Mouse (Mus musculus) spleen, postnatal 10 days (tissue): Measurements from ENCODE around the gene Lrp1.

Experiments
- DNase-seq, 2 experiments: peaks; one replicate each; pipeline ENCODE4 v3.0.0; 2021 to 2022; ENCODE audit warnings: low spot score in 2 of 2

The Lrp1 gene

GRCm38 (mm10) chr10:127652906-127653638, 32.1 kb upstream of the Lrp1 start:
- DNase-seq = no peak

DNA sequence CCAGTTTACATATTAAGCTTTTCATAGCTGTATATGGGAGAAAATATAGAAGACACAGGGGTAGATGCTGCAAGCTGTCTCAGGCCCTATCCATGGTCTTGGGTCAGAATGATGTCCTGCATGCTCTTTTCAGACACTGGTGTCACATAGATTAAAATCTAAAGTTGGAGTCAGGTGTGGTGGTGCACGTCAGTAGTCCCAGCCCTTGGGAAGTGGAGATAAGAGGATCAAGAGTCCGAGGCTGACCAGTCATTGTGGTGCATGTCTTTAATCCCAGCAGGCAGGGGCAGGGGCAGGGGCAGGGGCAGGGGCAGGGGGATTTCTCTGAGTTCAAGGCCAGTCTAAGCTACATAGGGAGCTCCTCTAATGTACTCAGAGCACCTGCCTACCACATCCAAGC, 24.8 kb upstream of the Lrp1 start:
- DNase-seq = no peak

DNA sequence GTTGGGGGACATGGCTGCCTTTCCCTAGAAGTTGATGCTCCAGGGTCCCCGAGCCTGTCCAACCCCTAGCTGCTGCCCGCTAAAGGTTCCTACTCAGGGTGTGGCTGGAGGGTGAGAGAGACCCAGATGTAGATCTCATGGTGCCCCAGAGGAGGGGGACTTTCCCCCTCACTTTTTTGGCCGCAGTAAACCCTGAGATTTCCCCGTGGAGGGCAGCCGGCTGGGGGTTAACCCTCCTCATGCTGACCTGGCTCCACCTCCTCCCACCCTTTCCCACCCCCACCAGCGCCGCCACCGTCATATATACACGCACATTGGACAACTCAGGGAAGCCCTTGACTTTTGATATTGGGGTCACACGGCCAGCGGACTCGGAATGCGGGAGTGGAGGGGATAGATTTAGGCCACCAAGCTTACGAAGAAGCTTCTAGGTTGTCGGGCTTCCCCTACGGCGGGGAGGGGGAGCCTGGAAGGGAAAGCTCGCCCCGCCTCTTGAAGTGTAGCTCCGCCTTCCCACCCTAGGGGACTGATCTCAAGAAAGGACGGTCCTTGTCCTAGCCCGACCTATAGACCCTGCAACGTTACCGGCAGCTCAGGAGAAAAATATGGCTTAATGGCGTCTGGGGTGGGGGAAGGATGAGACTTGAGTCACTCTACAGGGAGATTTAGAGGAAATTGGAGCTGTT, 22.7 kb upstream of the Lrp1 start:
- DNase-seq = peak; percentile 70 to 86

- DNase-seq = peak; percentile 70 to 86
These were observed 22.0 kb upstream of the Lrp1 start, which contains the start of gene Stat6 for GRCm38 (mm10) chr10:127642772-127643552. TSS of gene Stat6 (plus strand) at chr10:127642986.

DNA sequence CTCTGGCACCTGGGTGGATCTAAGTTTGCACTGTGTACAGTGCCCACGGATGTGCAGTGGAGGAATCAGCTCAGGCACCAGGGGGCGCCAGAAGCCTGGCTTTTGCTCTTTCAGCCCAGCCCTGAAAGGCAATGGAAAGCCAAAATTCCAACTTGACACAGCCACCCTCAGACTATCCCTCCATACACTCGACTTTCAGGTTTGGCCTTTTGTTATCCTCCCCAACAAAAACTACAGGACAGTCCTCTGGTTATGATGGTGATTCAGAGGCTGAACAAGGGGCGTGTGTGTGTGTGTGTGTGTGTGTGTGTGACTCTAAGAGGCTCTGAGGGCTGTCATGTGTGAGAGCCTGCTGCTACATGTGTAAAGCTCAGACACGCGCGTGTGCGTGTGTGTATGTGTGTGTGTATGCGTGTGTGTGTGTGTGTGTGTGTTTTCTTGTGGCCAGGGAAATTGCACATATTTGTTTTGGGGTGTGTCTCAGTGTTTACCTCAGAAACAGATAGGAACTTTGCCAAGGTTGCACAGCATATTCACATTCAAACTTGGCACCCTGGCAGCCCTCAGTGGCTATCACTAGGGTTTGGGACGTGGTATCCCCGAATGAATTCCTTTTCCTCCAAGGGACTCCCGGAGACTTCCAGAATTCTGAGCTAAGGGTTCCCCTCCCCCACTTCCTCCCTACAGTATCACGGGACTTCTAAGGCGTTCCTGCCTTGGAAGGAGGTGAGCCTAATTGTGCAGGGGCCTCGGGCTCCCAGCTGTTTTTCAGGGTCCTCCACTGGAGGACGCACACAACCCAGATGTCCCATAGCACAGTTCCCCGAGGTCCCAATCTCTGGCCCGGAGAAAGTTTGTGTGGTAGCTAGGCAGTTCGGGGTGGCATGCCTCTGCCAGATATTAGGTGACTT, 21.2 kb upstream of the Lrp1 start:
- DNase-seq = peak; percentile 88 to 95

GRCm38 (mm10) chr10:127640421-127640820, 19.5 kb upstream of the Lrp1 start:
- no peak for DNase-seq

DNA sequence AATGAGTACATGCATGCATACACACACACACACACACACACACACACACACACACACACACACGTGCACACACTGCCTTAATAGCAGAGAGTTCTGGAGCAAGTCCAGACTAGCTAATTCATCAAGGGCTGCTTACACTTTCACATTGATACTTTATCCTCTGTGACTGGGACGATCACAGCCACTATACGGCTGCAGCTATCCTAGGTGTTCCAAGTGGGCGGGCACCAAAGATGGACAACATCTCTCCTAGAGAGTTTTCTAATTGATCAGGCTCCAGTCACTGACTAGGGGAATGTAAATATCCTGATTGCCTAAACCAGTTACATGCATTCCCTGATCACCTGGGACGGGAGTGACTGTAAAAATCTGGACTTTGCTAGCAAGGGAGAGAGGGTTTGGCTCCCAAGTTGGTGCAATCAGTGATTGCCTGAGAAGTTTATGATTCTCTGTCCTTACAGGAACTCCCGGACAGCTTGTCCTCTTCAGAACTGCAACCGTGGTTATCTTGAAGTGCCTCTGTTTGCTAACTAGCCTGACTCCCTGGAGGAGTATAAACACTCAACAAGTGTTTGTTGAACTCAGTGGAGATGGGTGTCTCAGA, 11.8 kb upstream of the Lrp1 start:
- no peak for DNase-seq

DNA sequence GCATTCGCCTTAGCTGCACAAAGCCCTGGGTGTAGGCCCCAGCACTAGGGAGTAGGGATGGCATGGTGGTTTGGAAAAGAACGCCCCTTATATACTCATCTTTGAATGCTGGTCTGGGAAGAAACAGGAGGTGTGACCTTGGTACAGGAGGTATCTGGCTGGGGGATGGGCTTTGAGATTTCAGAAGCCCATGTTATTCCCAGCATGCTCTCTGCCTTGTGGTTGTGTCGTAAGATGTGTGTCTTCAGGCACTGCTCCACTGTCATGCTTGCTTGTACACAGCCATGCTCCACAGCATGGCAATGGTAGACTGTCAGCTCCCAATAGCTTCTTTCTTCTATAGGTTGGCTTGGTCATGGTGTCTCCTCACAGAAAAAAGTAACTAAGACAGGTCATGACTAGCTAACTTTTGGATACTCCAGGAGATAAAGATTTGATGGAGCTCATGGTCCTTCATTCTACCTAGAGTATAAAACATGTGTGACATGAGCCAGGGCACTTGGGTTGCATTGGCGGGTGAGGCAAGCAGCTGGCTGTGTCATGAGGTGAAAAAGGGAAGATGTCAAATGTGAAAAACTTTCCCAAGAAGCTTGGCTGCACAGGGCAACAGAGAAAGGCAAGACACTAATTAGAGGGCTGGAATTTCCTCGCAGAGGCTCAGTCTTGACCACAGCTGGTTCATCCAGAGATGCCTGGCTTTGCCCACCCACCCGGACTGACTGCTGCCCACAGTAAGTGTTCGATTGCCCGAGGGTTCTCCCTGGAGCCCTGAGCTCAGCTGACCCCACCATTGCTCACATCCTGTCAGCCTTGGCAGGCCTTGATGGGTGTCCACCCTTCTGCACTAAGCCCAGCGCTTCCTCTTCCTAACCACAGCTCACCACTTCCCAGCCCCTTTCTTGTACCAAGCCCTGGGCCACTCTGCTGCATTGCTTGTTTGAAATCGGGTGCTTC, 10.6 kb upstream of the Lrp1 start:
- DNase-seq = peak in 1 of 2 experiments; percentile 22

DNA sequence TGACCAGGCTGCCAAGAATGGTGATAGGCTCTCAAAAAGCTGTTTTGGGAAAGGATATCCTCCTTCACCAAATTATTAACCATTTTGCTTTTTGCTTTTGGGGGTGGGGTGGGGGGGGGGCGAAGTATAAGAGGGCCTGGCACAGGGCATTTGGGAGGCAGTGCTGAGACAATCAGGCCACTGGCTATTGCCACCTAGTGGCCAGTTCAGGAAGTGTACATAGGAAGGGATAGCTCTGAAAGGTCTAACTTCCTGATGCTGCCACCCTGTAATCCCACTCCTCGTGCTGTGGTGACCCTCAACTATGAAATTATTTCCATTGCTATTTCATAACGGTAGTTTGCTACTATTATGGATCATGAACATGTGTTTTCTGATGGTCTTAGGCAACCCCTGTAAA, 5.5 kb upstream of the Lrp1 start:
- peak in 1 of 2 experiments; percentile 57 for DNase-seq

- no peak for DNase-seq
These were observed 2.7 kb upstream of the Lrp1 start for GRCm38 (mm10) chr10:127623439-127624216.

DNA sequence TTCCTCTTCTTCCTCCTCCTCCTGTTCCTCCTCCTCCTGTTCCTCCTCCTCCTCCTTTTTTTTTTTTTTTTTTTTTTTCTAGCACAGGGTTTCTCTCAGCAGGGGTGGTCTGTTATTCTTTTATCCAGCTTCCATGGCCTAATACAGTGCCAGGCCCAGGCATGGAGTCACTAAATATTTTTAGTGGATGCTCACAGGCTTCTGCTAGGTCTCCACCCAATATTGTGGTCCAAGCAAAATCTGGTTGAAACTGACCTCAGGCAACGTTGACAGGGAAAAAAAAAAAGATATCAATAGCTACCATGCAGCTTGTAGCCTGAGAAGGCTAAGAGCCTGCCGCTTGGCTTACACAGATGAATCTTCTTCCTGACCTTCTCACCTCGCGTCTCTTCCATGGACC, 1.7 kb upstream of the Lrp1 start:
- no peak for DNase-seq

DNA sequence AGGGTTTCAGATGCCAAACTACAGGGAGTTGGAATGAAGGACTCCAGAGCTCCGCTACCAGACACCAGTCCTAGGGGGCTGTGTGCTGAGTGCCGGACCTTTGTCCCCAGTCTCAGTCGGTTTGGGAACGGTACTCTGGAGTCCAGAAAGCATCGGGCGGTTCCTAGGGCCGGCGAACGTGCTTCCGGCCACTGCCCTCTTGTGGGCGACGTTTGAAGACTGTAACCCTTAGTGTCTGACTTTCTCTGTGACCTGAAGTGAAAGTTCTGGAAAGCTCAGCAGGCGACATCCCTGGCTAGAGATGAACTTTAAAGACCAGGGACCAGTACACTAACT, 1.1 kb upstream of the Lrp1 start:
- DNase-seq = peak in 1 of 2 experiments; percentile 63

- DNase-seq = peak; percentile 50 to 56
These were observed 476 bp upstream of the Lrp1 start for GRCm38 (mm10) chr10:127621191-127622056.

GRCm38 (mm10) chr10:127619941-127620405, 975 bp downstream of the Lrp1 start:
- DNase-seq = no peak

DNA sequence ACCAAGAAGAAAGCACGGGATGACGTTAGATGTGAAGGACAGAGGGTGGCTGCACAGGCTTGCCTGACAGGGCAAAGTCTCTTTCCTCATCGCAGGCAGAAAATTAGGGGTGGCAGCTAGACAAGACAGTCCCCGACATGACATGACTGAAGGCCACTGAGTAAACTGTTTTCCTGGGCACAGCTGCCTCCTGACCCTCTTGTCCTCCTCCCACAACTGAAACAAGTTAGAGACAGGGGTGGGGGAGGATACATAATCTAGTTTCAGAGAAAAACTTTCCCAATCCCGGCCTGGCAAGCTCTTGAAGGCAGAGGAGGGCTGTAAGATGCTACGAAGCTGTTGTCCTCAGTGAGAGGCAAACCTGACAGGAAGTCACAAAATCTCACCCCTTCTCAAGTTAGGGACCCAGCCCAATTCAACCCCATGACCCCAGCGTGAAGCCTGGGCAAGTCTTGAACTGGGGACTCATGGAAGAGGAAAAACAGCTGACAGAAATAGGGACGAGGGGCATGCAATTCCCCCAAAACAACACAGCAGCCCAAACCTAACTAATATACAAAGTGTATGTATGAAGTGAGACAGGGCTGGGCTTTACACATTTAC, 1.7 kb downstream of the Lrp1 start:
- no peak for DNase-seq

GRCm38 (mm10) chr10:127618173-127618572, 2.8 kb downstream of the Lrp1 start:
- no peak for DNase-seq

DNA sequence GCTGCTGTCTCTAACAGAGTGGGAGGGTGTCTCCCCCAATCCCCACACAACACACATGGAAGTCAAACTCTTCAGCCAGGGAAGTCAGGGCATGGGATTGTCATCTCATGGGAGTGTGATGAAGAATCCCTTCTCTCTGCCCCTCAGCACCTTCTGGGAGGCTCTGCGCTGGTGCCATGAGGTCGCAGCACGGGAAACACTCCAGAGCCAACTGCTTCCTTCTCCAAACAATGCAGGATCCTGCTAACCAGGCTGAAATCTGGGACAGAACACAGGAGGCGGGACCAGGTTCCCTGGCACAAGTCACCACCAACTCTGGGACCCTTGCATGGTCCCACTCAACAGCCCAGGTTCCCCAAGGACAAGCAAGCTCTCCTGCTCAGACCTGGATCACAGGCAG, 3.7 kb downstream of the Lrp1 start:
- no peak for DNase-seq

- no peak for DNase-seq
These were observed 4.7 kb downstream of the Lrp1 start for GRCm38 (mm10) chr10:127616261-127616679.
